Mouse (Mus musculus): ENCODE measurements at regions not wholly inside any gene's neighbourhood (a gene's known extent, or its start where the extent isn't known, plus 50 kb on each side); places are given as distances from the start of the nearest gene placed in this dataset.

DNA sequence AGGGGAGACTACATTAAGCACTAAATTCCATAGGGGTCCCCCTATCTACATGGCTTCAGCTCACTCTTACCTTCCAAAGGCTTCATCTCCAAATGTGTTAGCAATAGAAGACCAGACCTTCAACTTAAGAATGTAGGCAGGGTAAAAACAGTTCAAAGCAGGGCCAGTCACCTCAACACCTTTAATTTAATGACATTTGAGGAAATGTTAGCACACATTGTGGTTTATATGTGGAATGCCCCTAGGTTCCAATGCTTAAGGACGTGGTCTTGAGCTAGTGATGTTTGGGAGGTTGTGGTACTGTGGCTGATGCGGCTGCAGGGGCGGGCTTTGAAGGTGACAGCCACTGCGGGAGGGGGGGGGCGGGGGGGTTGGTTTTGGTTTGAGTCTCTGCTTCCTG, 116.9 kb upstream of the Tut7 start:
- H3K36me3 ChIP-seq (ENCODE audit: control insufficient read depth, insufficient read depth, low read length, poor library complexity, severe bottlenecking), result no peaks in the 10 kb centered on the region
- no peak for DNase-seq (ENCODE audit: low read depth, low spot score)
- TF ChIP-seq HCFC1 (IDR thresholded peaks at IDR 0.05; ENCODE audit: borderline replicate concordance, insufficient read depth, low read length) (no peak), ZNF384 (IDR thresholded peaks at IDR 0.05; ENCODE audit: low read depth, low read length) (no peak), CHD2 (IDR thresholded peaks at IDR 0.05; ENCODE audit: low read depth, low read length) (no peak), ZC3H11A (IDR thresholded peaks at IDR 0.05; ENCODE audit: borderline replicate concordance, low read depth, low read length) (no peak), MAFK (IDR thresholded peaks at IDR 0.05; ENCODE audit: insufficient read depth, low read depth, low read length) (no peak)
- no peaks in the 10 kb centered on the region for H3K4me1 ChIP-seq (ENCODE audit: control insufficient read depth in 2 of 2, insufficient read depth in 2 of 2, low read length in 2 of 2, poor library complexity in 1 of 2)
- H3K9me3 ChIP-seq (ENCODE audit: control insufficient read depth, insufficient read depth, low read depth, low read length), result no peaks in the 10 kb centered on the region
- no peak overlapping the region for H3K9ac ChIP-seq (ENCODE audit: insufficient read depth, low read depth, low read length, poor library complexity, severe bottlenecking)
- H3K4me3 ChIP-seq (ENCODE audit: insufficient read depth in 1 of 2, low read depth in 1 of 2, low read length in 2 of 2, poor library complexity in 1 of 2, severe bottlenecking in 1 of 2), result no peak overlapping the region
- in situ Hi-C loops (cut with MboI; ENCODE audit: low sequenced_read_pairs in 2 of 2, unreplicated experiment in 2 of 2), result no loop called here
- no peak overlapping the region for H3K27ac ChIP-seq (ENCODE audit: insufficient read depth, low read depth, low read length, poor library complexity, severe bottlenecking)

DNA sequence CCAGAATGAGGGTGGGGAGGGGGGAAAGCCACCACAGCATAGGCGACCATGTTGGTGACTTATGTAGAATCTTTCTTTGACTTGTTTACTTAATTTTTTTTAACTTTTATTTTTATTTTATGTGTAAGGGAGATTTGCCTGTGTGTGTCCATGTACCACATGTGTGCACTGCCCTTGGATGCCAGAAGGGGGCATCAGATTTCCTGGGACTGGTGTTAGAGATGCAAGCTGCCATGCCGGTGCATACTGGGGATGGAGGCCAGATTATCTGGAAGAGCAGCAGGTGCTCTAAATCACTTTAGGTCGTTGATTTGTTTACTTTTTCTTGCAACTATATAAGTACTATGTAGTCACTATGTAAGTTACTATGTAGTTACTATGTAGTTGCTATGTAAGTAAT, 114.2 kb upstream of the Tut7 start:
- DNase-seq (ENCODE audit: low read depth, low spot score), result peak; percentile 15
- no peak overlapping the region for H3K9ac ChIP-seq (ENCODE audit: insufficient read depth, low read depth, low read length, poor library complexity, severe bottlenecking)
- H3K36me3 ChIP-seq (ENCODE audit: control insufficient read depth, insufficient read depth, low read length, poor library complexity, severe bottlenecking), result no peaks in the 10 kb centered on the region
- no peak overlapping the region for H3K4me3 ChIP-seq (ENCODE audit: insufficient read depth in 1 of 2, low read depth in 1 of 2, low read length in 2 of 2, poor library complexity in 1 of 2, severe bottlenecking in 1 of 2)
- no peak for TF ChIP-seq ZNF384 (IDR thresholded peaks at IDR 0.05; ENCODE audit: low read depth, low read length)
- TF ChIP-seq CHD2 (IDR thresholded peaks at IDR 0.05; ENCODE audit: low read depth, low read length), result no peak
- no peak for TF ChIP-seq ZC3H11A (IDR thresholded peaks at IDR 0.05; ENCODE audit: borderline replicate concordance, low read depth, low read length)
- no peak for TF ChIP-seq MAFK (IDR thresholded peaks at IDR 0.05; ENCODE audit: insufficient read depth, low read depth, low read length)
- no peak for TF ChIP-seq HCFC1 (IDR thresholded peaks at IDR 0.05; ENCODE audit: borderline replicate concordance, insufficient read depth, low read length)
- no peaks in the 10 kb centered on the region for H3K9me3 ChIP-seq (ENCODE audit: control insufficient read depth, insufficient read depth, low read depth, low read length)
- in situ Hi-C loops (cut with MboI; ENCODE audit: low sequenced_read_pairs in 2 of 2, unreplicated experiment in 2 of 2), result no loop called here
- no peak overlapping the region for H3K27ac ChIP-seq (ENCODE audit: insufficient read depth, low read depth, low read length, poor library complexity, severe bottlenecking)
- no peaks in the 10 kb centered on the region; a peak in 1 of 4 replicates for H3K4me1 ChIP-seq (ENCODE audit: control insufficient read depth in 2 of 2, insufficient read depth in 2 of 2, low read length in 2 of 2, poor library complexity in 1 of 2)

DNA sequence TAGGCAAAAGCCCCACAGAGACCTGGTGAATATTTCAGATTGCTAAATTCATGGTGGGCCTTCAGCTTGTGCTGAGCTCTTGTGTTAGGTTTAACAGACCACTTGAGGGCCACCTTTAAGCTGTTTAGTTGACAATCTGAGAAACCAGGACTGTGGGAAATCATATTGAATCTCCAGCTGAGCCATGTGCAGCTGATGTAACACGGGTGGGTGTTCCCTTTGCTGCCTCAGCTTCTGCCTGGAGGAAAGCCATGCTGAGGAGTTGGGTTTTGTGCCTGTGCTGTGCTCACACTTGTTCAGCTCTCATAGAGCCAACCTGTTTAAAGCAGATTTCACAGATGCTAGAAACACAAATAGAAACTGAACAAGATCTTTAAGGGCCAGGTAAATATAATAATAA, 111.6 kb upstream of the Tut7 start:
- no peak overlapping the region for H3K27ac ChIP-seq (ENCODE audit: insufficient read depth, low read depth, low read length, poor library complexity, severe bottlenecking)
- no peaks in the 10 kb centered on the region for H3K9me3 ChIP-seq (ENCODE audit: control insufficient read depth, insufficient read depth, low read depth, low read length)
- H3K36me3 ChIP-seq (ENCODE audit: control insufficient read depth, insufficient read depth, low read length, poor library complexity, severe bottlenecking), result no peaks in the 10 kb centered on the region
- in situ Hi-C loops (cut with MboI; ENCODE audit: low sequenced_read_pairs in 2 of 2, unreplicated experiment in 2 of 2), result no loop called here
- H3K4me1 ChIP-seq (ENCODE audit: control insufficient read depth in 2 of 2, insufficient read depth in 2 of 2, low read length in 2 of 2, poor library complexity in 1 of 2), result no peaks in the 10 kb centered on the region; a peak in 1 of 4 replicates
- TF ChIP-seq ZC3H11A (IDR thresholded peaks at IDR 0.05; ENCODE audit: borderline replicate concordance, low read depth, low read length), result no peak
- no peak for DNase-seq (ENCODE audit: low read depth, low spot score)
- H3K4me3 ChIP-seq (ENCODE audit: insufficient read depth in 1 of 2, low read depth in 1 of 2, low read length in 2 of 2, poor library complexity in 1 of 2, severe bottlenecking in 1 of 2), result no peak overlapping the region
- no peak overlapping the region for H3K9ac ChIP-seq (ENCODE audit: insufficient read depth, low read depth, low read length, poor library complexity, severe bottlenecking)

DNA sequence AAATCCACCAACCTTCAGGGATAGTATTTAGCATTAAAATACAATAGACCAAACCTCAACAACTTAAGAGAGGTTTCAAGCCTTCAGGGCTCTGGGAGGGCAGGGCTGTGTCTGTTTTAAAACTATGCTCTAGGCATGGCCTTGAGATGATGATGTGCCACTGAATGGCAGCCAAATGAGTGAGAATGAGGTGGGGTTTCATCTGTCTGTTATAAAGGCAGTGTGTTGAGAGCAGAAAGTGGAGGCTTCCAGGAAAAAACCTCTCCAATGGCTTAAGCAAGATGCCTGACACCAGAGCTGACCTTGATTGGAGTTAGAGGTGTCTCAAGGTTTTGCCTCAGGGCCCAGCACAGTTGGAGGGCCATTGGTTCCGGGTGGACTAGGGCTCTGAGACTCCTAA, 111.1 kb upstream of the Tut7 start:
- Histone ChIP-seq H3K4me1 (ENCODE audit: control insufficient read depth in 2 of 2, insufficient read depth in 2 of 2, low read length in 2 of 2, poor library complexity in 1 of 2) (no peaks in the 10 kb centered on the region; a peak in 1 of 4 replicates), H3K4me3 (ENCODE audit: insufficient read depth in 1 of 2, low read depth in 1 of 2, low read length in 2 of 2, poor library complexity in 1 of 2, severe bottlenecking in 1 of 2) (no peak overlapping the region), H3K9me3 (ENCODE audit: control insufficient read depth, insufficient read depth, low read depth, low read length) (no peaks in the 10 kb centered on the region), H3K36me3 (ENCODE audit: control insufficient read depth, insufficient read depth, low read length, poor library complexity, severe bottlenecking) (no peaks in the 10 kb centered on the region), H3K9ac (ENCODE audit: insufficient read depth, low read depth, low read length, poor library complexity, severe bottlenecking) (no peak overlapping the region), H3K27ac (ENCODE audit: insufficient read depth, low read depth, low read length, poor library complexity, severe bottlenecking) (no peak overlapping the region)
- in situ Hi-C loops (cut with MboI; ENCODE audit: low sequenced_read_pairs in 2 of 2, unreplicated experiment in 2 of 2), result no loop called here
- TF ChIP-seq MAFK (IDR thresholded peaks at IDR 0.05; ENCODE audit: insufficient read depth, low read depth, low read length), result no peak
- peak; percentile 12 for DNase-seq (ENCODE audit: low read depth, low spot score)

DNA sequence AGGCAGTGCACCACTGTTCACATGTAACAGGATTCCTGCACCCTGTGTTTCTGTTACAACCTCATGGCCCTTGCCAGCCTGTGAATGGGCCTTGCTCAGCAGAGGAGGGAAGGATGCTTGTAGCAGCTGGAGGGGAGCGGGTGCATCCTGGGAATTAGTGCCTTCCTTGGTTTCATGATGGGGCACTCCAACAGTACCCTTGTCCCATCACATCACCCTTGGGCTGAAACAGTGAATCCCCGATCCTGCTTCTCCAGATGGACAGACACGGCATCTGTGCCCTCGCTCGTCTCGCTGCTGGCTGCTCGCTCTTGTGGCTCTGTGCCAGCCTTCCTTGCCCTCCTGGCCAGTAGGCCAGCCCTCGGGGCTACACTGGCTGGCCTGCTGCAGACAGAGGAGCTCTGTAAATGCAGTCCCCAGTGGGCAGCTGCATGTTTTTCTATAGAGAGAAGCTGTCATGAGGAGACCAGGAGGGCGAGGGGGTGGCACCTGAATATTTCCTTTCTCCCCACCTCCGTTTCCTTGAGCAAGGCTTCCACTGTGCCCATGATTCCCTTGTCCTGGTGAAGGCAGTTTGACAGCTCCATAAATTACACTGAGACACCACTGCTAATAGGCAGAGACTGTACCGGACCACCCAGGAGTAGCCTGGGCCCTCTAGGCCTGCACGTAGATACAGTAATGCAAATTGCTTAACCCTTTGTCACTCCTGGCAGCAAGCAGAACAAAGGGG, 104.6 kb upstream of the Tut7 start:
- in situ Hi-C loops (cut with MboI; ENCODE audit: low sequenced_read_pairs in 2 of 2, unreplicated experiment in 2 of 2), result no loop called here
- no peak for DNase-seq (ENCODE audit: low read depth, low spot score)
- no peak overlapping the region for H3K27ac ChIP-seq (ENCODE audit: insufficient read depth, low read depth, low read length, poor library complexity, severe bottlenecking)
- H3K4me1 ChIP-seq (ENCODE audit: control insufficient read depth in 2 of 2, insufficient read depth in 2 of 2, low read length in 2 of 2, poor library complexity in 1 of 2), result peaks cover 0 to 3% of the 10 kb centered on the region in 2 experiments; a peak in 1 of 4 replicates
- H3K9me3 ChIP-seq (ENCODE audit: control insufficient read depth, insufficient read depth, low read depth, low read length), result no peaks in the 10 kb centered on the region
- no peak overlapping the region for H3K9ac ChIP-seq (ENCODE audit: insufficient read depth, low read depth, low read length, poor library complexity, severe bottlenecking)
- TF ChIP-seq CHD2 (IDR thresholded peaks at IDR 0.05; ENCODE audit: low read depth, low read length), result no peak
- no peak for TF ChIP-seq ZNF384 (IDR thresholded peaks at IDR 0.05; ENCODE audit: low read depth, low read length)
- no peak for TF ChIP-seq ZC3H11A (IDR thresholded peaks at IDR 0.05; ENCODE audit: borderline replicate concordance, low read depth, low read length)
- TF ChIP-seq HCFC1 (IDR thresholded peaks at IDR 0.05; ENCODE audit: borderline replicate concordance, insufficient read depth, low read length), result no peak
- no peak for TF ChIP-seq MAFK (IDR thresholded peaks at IDR 0.05; ENCODE audit: insufficient read depth, low read depth, low read length)
- H3K4me3 ChIP-seq (ENCODE audit: insufficient read depth in 1 of 2, low read depth in 1 of 2, low read length in 2 of 2, poor library complexity in 1 of 2, severe bottlenecking in 1 of 2), result no peak overlapping the region
- H3K36me3 ChIP-seq (ENCODE audit: control insufficient read depth, insufficient read depth, low read length, poor library complexity, severe bottlenecking), result no peaks in the 10 kb centered on the region
